ENCODE assay signal across 8 mouse cellular contexts in the genomic region with DNA sequence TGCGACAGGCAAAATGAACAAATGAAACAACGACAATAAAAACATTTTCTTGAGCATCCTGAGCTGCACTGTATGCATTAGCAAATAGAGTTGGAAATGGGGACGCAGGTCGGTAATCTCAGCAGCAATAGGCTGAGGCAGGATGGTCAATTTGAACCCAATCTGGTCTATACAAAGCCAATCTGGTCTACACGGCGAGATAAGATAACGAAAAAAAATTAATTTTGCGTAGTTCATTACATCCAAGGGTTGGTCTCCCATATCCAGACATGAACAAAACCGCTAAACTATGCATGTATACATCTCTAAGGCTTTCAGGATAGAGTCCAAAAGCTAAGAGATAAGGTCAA. TPM values are rescaled to one million over a fixed set of nuclear protein-coding genes. Genes with fewer than 3 reads are reported as not detected.
DNase-seq lines count a peak whose midpoint lies in the region; ATAC-seq and TF ChIP-seq lines count a peak whose summit lies in the region.

No protein-coding gene starts in this region.

- peak overlapping the region; percentile 72; the same call in 1 of the 2 replicates for H3K9ac ChIP-seq in lung, postnatal 0 days (replicated peaks; ENCODE audit: low read depth)
- H3K9ac ChIP-seq in forebrain, embryonic 12.5 days: peak overlapping the region; percentile 78
- peak overlapping the region; percentile 67 for H3K9ac ChIP-seq in limb, embryonic 12.5 days (replicated peaks)
- H3K9ac ChIP-seq in neural tube, embryonic 15.5 days (replicated peaks): peak overlapping the region; percentile 80

- peak overlapping the region; percentile 76 for H3K4me2 ChIP-seq in lung, postnatal 0 days (replicated peaks; ENCODE audit: low read depth, low read length)
- H3K4me2 ChIP-seq in forebrain, embryonic 12.5 days: peak overlapping the region; percentile 75
- H3K4me2 ChIP-seq in limb, embryonic 12.5 days: peak overlapping the region; percentile 87
- peak overlapping the region; percentile 80 for H3K4me2 ChIP-seq in neural tube, embryonic 15.5 days

- TF ChIP-seq CTCF in lung, postnatal 0 days (IDR thresholded peaks at IDR 0.05): no peak

- no peak for TF ChIP-seq EP300 in lung, postnatal 0 days (IDR thresholded peaks at IDR 0.05)

- peak overlapping the region; percentile 89 for H3K27ac ChIP-seq in lung, postnatal 0 days (ENCODE audit: low read length)
- peak overlapping the region; percentile 85 for H3K27ac ChIP-seq in forebrain, embryonic 12.5 days
- peak overlapping the region; percentile 20; the same call in 1 of the 2 replicates for H3K27ac ChIP-seq in limb, embryonic 12.5 days
- H3K27ac ChIP-seq in neural tube, embryonic 15.5 days (replicated peaks): peak overlapping the region; percentile 85

- DNase-seq in lung, postnatal 0 days (ENCODE audit: low spot score): no peak
- DNase-seq in lung, adult 18-20 months: no peak
- no peak for DNase-seq in adipocyte (ENCODE audit: low spot score)
- no peak for DNase-seq in retina, embryonic 14.5 days (ENCODE audit: low spot score)
- DNase-seq in layer of hippocampus, postnatal 14 days (ENCODE audit: low spot score in 2 of 2): no peak

- WGBS in lung, postnatal 0 days: 14% methylated on average over 9 of the region's 9 CpGs
- WGBS in forebrain, embryonic 12.5 days: 27% methylated on average over 9 of the region's 9 CpGs
- 25% methylated on average over 9 of the region's 9 CpGs for WGBS in limb, embryonic 12.5 days
- 19% methylated on average over 9 of the region's 9 CpGs for WGBS in neural tube, embryonic 15.5 days

- no peak for ATAC-seq in lung, postnatal 0 days
- ATAC-seq in forebrain, embryonic 12.5 days (ENCODE audit: low FRiP score): peak; percentile 53
- ATAC-seq in limb, embryonic 12.5 days (ENCODE audit: insufficient number of reproducible peaks, insufficient read depth, low FRiP score, low TSS enrichment, low read depth): peak; percentile 7; the same call in 1 of the 2 replicates
- ATAC-seq in neural tube, embryonic 15.5 days (ENCODE audit: low FRiP score): no peak; the same call in 1 of the 2 replicates

- H3K4me3 ChIP-seq in lung, postnatal 0 days (ENCODE audit: low read depth, low read length): peak overlapping the region; percentile 90
- H3K4me3 ChIP-seq in forebrain, embryonic 12.5 days (replicated peaks): peak overlapping the region; percentile 87
- H3K4me3 ChIP-seq in limb, embryonic 12.5 days (replicated peaks): peak overlapping the region; percentile 76
- peak overlapping the region; percentile 80 for H3K4me3 ChIP-seq in neural tube, embryonic 15.5 days (replicated peaks)

- H3K36me3 ChIP-seq in lung, postnatal 0 days (ENCODE audit: insufficient read depth, low read length): no peaks in the 10 kb centered on the region
- H3K36me3 ChIP-seq in forebrain, embryonic 12.5 days (replicated peaks): no peaks in the 10 kb centered on the region
- H3K36me3 ChIP-seq in limb, embryonic 12.5 days: no peaks in the 10 kb centered on the region
- no peaks in the 10 kb centered on the region for H3K36me3 ChIP-seq in neural tube, embryonic 15.5 days

- H3K9me3 ChIP-seq in lung, postnatal 0 days (ENCODE audit: low read length): no peaks in the 10 kb centered on the region
- no peaks in the 10 kb centered on the region for H3K9me3 ChIP-seq in forebrain, embryonic 12.5 days
- no peaks in the 10 kb centered on the region for H3K9me3 ChIP-seq in limb, embryonic 12.5 days
- H3K9me3 ChIP-seq in neural tube, embryonic 15.5 days (replicated peaks): no peaks in the 10 kb centered on the region

- no peaks in the 10 kb centered on the region for H3K27me3 ChIP-seq in lung, postnatal 0 days (replicated peaks; ENCODE audit: insufficient read depth, low read length)
- H3K27me3 ChIP-seq in forebrain, embryonic 12.5 days: no peaks in the 10 kb centered on the region
- H3K27me3 ChIP-seq in limb, embryonic 12.5 days: no peaks in the 10 kb centered on the region
- H3K27me3 ChIP-seq in neural tube, embryonic 15.5 days (replicated peaks): no peaks in the 10 kb centered on the region

- H3K4me1 ChIP-seq in lung, postnatal 0 days (ENCODE audit: insufficient read depth, low read depth, low read length): no peaks in the 10 kb centered on the region
- H3K4me1 ChIP-seq in forebrain, embryonic 12.5 days: 0 out of 2 replicates have a peak, but pooled peaks cover 5% of the 10 kb centered on the region
- no peaks in the 10 kb centered on the region for H3K4me1 ChIP-seq in limb, embryonic 12.5 days (replicated peaks)
- H3K4me1 ChIP-seq in neural tube, embryonic 15.5 days: peaks cover 16% of the 10 kb centered on the region

RNA-seq across cellular contexts. Expression of gene Pdss1, which starts 0.4 kb away (rescaled TPM):
- polyA plus RNA-seq in lung, postnatal 0 days (2015; fragmentation: Nextera tagmentation; extraction: Ambion mirVana): 5.8 and 6.1 TPM in 2 replicates
- polyA plus RNA-seq in forebrain, embryonic 12.5 days (2016; fragmentation: Nextera tagmentation; extraction: Ambion mirVana): 25.4 and 26.1 TPM in 2 replicates
- 19.9 and 20.0 TPM in 2 replicates for polyA plus RNA-seq in limb, embryonic 12.5 days (2016; fragmentation: Nextera tagmentation; extraction: Ambion mirVana)
- polyA plus RNA-seq in neural tube, embryonic 15.5 days (2015; fragmentation: Nextera tagmentation; extraction: Ambion mirVana): 24.9 and 25.6 TPM in 2 replicates
- 10 to 100 TPM; 17.3 to 18.3 TPM for total RNA-seq in layer of hippocampus, postnatal 14 days (2021)

Comparison
In these comparisons a context has a peak if more than half of its experiments do, and no peak if none do; other contexts are left out.
1. ATAC-seq: peak in forebrain, embryonic 12.5 days (single experiment) and limb, embryonic 12.5 days (single experiment); none in lung, postnatal 0 days (single experiment) and neural tube, embryonic 15.5 days (single experiment).
2. H3K27ac ChIP-seq: peak in every context shown above with its lines; median percentile 89 in lung, postnatal 0 days; 85 in forebrain, embryonic 12.5 days; 85 in neural tube, embryonic 15.5 days; 20 in limb, embryonic 12.5 days.
3. Peak in every context shown above with its lines, with median percentiles within 50 percentile points of each other: H3K4me2 ChIP-seq, H3K4me3 ChIP-seq and H3K9ac ChIP-seq.